Mouse (Mus musculus) layer of hippocampus, adult 8-10 months (tissue): Measurements from ENCODE around the gene Acoxl. TPM values are rescaled to one million over a fixed set of nuclear protein-coding genes. Genes with fewer than 3 reads are reported as not detected.

Experiments used
- DNase-seq, 2 experiments: peaks; one replicate each; pipeline ENCODE4 v3.0.0; 2022; ENCODE audit warnings: low spot score in 2 of 2
- total RNA-seq, 4 experiments: library from RNA; stranded (reverse); gene quantifications; 2 replicates each; pipeline ENCODE4 v1.2.4; 2022

The Acoxl gene
- total RNA-seq, 4 experiments from 2014 or later = not detected

GRCm38 (mm10) chr2:128139781-128140180 lies 301.1 kb downstream of the Acoxl start:
- no peak for DNase-seq

- no peak for DNase-seq
Measured at GRCm38 (mm10) chr2:128140183-128140582, 301.5 kb downstream of the Acoxl start.

DNA sequence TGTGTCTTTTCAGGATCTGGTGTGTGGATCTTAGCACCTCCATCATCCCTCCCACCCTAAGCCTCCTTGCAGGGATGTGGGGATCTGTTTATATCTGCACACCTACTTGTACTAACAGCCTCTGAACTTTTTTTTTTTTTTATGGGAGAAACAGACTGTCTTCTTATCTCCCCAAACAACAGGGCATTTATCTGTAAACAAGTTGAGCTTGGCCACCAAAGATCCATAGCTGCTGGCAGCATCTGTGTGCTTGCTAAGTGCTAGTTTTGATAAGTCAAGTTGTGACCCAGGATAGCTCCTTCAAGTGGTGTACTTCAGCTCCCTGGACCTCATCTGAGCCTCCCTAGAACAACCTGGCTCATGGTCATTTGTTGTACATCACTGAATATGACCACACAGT lies 305.3 kb downstream of the Acoxl start:
- DNase-seq = no peak

- DNase-seq = no peak
Measured at GRCm38 (mm10) chr2:128145433-128145832, 306.8 kb downstream of the Acoxl start.

- DNase-seq = no peak
Measured at GRCm38 (mm10) chr2:128149596-128149995, 310.9 kb downstream of the Acoxl start.

DNA sequence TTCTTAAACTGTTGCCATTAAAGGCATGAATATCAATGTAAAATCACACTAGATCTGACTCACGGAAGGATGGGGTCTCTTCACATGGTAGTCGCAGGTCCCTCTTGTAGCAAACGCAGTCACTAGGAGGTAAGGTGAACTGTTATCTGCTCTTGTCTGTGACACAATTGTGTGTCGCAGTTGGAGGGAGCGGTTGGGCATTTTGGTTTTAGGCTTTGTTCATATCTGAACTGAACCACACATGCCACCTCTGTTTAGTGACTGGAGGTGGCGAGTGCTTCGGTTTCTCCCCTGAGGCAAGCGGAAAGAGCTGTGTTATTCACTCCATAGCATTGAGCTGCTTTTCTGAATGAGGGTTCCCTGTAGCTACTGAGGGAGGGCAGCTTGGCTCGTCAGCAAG lies 313.5 kb downstream of the Acoxl start:
- DNase-seq = no peak

DNA sequence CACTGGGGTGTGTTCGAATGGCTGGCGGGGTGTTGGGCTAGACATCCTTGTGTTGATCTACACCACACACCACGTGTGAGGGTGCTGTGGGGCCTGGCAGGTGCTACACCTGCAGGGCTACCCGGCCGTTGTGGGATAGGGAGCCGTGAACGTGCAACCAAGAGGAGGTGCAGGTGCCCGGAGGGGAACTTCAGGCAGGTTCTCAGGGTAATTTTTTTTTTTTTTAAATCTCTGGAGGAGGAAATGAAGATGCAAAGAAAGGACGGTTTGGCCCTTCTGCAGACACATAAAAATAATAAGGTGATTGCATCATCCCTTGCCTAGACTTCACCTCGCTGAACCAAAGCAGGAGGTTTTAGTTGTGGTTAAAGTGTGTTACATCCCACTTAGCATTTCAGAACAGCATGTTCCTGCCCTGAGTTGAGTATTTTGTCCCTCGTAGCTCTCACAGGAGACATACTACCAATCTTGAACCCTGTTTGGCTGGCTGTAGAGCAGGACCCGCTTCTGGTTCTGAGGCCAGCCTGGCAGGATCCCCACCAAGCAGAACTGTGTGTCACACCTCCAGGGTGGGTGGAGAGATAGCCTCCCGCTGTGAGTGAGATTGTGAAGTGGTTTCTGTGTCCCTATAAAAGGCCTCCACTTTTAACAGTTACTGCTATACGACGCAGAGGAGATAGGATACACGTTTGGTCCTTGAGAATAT lies 314.3 kb downstream of the Acoxl start:
- DNase-seq = no peak

- DNase-seq = no peak
Measured at GRCm38 (mm10) chr2:128153551-128153910, 314.9 kb downstream of the Acoxl start.

GRCm38 (mm10) chr2:128155412-128156066 lies 316.9 kb downstream of the Acoxl start:
- DNase-seq = no peak

DNA sequence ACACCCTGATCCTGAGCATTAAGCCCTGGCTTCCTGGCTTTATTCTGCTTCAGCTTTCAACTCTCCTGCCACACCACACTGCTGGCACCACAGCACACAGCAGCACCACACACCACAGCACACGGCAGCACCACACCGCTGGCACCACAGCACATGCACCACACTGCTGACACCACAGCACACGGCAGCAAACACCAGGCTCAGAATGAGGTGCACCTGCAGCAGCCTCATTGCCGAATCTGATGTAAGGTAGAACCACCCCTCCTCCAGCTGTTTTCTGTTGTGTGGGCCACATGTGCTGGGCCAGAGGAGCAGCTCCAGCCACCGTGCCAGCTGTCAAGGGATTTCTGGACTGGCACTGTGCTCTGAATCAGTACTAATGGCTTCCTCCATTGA lies 317.4 kb downstream of the Acoxl start:
- DNase-seq = no peak

DNA sequence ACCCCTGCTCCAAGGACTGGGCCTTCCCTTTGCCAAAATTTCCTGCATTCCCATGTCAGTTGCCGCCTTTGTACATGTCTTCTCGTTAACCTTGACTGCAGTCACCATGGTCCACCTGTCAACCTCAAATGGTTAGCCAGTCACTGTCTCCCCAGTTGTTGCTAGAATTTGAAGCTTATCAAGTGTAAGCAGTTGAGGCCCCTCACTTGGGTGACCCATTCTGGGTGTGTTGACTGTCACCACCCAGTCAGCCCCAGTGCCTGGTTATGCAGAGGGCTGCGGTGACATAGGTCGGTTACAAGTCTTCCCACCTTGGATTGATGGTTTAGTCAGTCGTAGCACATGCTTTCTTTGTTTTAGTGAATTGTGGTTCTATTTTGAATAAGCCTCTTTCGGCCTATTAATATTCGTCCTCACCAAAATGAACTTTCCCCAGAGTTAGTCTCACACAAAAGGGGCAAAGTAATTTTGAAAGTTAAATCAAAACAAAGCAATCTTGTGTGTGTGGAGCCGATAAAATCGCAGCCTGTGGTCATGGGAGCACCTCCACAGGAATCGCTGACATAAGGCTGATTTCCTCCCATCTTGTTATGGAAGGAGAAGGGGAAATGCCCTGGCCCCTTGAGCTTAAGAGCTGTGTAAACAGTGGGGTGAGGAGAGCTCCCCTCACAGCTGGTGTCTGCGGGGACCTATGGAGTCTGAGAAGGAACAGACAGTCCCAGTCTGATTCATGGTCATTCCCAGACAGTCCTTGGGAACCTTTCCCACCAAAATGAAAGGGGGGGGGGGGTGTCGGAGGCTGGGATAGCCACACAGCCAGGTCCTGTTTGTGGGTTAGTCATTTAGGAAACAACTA lies 318.1 kb downstream of the Acoxl start:
- no peak for DNase-seq

- no peak for DNase-seq
Measured at GRCm38 (mm10) chr2:128158734-128159410, 320.2 kb downstream of the Acoxl start.

DNA sequence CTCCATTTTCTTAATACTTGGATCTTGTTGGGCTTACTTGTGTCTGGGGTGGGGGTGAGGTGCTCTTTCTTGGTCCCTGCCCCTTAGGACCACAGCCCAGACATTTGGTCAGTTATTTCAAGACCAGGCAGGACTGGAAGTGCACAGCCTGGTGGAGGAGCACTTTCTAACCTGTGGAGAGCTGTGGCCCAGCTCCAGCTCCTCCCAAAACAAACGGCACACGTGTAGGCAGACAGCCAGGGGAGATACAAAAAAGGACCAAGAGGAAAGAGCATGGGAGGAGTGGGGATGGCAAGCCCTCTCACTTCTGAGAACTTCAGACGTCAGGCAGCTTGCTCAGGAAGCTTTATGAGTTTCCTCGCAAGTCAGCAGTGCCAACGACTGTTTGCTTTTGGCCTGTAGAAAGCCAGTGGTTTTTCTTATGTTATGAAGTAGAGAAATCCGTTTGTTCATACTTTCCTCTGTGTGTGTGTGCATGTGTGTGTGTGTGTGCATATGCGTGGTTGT lies 321.0 kb downstream of the Acoxl start:
- DNase-seq = no peak

DNA sequence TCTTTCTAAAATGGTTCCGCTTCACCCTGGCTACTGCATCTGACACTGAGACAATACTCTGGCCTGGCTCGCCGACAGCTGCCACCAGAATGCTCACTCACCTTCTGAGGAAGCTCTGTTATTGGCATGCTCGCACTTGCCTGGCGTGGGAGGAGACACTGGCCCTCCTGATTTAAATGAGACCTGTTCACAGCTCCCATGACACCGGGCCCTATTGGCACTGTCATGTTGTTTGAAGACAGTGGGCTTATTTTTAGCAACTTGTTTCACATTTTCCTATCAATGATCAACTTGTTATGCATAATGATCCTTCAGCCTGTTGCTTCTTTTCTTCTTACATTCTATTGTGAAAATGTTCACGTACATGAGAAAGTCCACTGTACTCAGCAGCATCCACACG lies 324.5 kb downstream of the Acoxl start:
- no peak for DNase-seq

DNA sequence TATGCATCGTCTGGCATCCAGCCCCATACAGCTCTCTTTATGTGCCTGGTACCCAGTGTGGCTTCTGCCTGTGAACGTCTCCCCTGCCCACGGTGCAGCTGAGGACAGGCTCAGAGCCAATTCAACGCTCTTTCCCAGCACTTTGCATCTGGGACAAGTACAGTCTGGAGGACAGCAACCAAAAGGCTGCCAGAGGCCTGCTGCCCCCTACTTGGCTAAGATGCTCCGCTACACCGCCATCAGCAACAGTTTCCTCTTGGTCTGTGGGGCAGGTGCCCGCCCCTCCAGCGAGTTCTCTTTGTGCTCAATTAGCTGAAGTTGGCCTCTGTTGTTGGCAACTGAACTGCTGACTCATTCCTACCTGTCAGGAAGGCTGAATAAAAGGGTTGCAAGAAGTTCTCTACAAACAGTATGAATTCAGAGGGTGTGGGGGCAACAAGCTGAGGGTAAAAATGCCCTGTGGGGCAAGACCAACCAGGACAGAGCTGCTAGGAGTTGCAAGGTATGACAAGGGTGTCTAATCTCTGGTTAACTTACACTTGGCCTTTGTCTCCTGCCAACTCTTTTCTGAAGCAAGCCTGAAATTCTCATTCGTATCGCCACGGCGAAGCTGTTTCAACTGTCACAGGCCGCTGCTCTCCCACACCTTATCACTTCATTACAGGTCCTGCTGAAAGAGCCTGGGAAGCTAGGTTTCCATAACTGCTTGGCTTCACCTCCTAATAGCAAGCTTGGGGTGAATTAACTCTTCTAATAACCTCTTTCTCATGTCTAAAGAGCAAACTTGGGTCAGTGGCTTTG lies 328.1 kb downstream of the Acoxl start:
- DNase-seq = no peak

DNA sequence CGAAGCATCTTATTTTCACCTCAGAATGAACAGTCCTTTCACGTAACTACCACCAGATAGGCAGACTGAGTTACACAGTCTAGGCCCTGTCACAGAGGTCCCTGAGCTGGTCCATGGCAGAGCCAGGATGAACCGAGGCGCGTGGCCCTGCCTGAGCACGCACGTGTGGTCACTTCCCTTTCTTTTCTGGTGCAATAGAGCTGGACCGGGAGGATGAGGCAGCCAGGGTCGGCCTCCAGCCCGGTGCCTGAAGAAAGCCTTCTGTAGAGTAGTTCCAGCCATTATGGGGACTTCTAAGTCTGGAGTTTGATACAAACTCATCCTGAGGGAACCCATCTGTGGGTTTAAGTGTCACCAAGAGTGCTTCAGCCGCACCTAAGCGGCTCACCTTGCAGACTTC lies 329.3 kb downstream of the Acoxl start:
- no peak for DNase-seq

DNA sequence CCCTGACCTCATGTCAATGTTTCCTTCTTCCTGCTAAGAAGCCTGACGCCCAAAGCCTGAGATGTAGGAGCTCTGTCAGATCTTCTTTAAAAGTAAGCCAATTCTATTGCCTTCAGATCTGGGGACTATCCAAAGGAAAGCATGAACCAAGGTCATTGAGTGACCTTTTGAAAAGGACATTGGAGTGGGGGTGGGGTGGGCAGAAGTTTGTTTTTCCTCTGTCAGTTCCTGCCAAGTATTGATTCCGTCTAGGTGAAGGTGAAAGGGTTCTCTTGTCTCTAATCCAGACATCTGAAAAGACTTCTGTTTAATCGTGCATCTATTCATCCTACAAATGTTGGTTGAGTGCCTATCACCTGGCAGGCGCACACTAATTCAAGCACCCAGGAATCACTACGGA lies 330.8 kb downstream of the Acoxl start:
- DNase-seq = no peak

DNA sequence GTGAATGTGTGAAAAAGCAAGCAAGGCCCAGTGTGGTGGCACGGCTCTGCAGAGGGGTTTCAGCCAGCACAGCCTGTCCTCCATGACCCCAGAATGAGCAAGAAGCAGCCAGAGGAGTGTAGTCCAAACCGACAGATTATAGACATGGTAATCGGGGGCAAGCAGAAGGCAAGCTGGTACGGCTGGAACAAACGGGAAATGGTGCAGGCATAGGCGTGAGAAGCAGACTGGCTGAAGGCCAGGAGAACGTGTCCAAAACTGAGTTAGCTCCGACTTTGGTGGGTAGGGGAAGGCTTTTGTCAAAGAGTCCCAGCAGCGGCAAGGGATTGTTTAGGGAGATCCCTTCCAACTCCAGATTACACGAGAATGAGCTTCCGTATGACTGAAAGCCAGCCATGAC lies 331.3 kb downstream of the Acoxl start:
- peak in 1 of 2 experiments; percentile 28 for DNase-seq

DNA sequence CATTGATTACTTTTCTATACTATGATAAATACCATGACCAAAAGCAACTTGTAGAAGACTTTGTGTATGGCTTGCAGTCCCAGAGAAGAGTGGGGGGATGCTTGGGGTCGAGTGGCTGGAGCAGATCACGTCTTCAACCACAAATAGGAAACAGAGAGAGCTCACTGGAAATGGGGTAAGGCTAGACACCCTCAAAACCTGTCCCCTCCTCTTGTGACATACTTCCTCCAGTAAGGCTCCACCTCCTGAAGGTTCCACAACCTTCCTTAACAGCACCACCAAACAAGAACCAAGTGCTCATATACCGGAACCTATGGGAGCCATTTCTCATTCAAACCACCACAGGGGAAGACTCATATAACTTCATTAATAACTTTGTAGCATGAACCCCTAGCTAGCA lies 331.9 kb downstream of the Acoxl start:
- DNase-seq = no peak

GRCm38 (mm10) chr2:128172266-128172665 lies 333.6 kb downstream of the Acoxl start:
- peak; percentile 61 to 69 for DNase-seq
